Comparison of ENCODE assay signal across 10 mouse cellular contexts in the genomic region with DNA sequence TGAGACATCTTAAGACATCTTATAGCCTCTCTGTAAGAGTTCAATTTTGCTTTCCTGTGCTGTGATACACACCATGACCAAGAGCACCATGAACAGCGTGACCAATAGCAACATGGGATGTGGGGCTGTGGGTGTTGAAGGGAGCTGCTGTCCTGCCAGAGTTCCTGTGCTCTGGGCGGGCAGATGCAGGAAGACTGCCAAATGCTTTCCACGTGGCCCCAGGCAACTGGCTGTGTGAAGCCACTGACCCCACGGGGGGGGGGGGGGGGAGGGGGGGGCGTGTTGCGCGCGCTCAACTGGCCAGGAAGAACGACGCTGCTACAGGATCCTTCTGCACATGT.
A peak's percentile ranks its signal among the peaks of the same experiment; 100 is the strongest.
DNase-seq lines count a peak whose midpoint lies in the region; ATAC-seq lines count a peak whose summit lies in the region.
"Had no signal": no experiment of that assay in that cellular context is flagged by ENCODE, and none has a peak within 500 bp of the region (broad histone marks: within the 10 kb centered on the region; RNA-seq: fewer than 3 reads in every experiment).

No protein-coding gene starts in this region.

- WGBS in heart, embryonic 12.5 days: 49% methylated on average over 6 of the region's 10 CpGs
- WGBS in midbrain, embryonic 11.5 days: 42% methylated on average over 3 of the region's 10 CpGs
- WGBS in midbrain, embryonic 16.5 days: 52% methylated on average over 3 of the region's 10 CpGs
- 54% methylated on average over 9 of the region's 10 CpGs for WGBS in stomach, embryonic 14.5 days

- no peak for DNase-seq in heart, adult 8-10 months (ENCODE audit: low spot score)
- peak; percentile 80 for DNase-seq in midbrain, embryonic 11.5 days (ENCODE audit: low spot score, missing footprints)
- DNase-seq in kidney, postnatal 36 days: peak; percentile 20 to 33
- DNase-seq in natural killer cell, adult 2 months (ENCODE audit: low spot score in 2 of 2): no peak
- no peak for DNase-seq in thymus, postnatal 14 days
- DNase-seq: cerebellum, postnatal 25 days had no signal

- no peak overlapping the region for H3K27ac ChIP-seq in heart, embryonic 12.5 days (ENCODE audit: poor library complexity, severe bottlenecking)
- no peak overlapping the region for H3K27ac ChIP-seq in midbrain, embryonic 11.5 days (ENCODE audit: low read depth, low read length)
- H3K27ac ChIP-seq in midbrain, embryonic 16.5 days (ENCODE audit: low read length): no peak overlapping the region
- H3K27ac ChIP-seq in stomach, embryonic 14.5 days (ENCODE audit: low read length): no peak overlapping the region

- H3K4me2 ChIP-seq in heart, embryonic 12.5 days: 0 out of 2 replicates have a peak overlapping the region, but pooled peaks have one; percentile 25
- no peak overlapping the region for H3K4me2 ChIP-seq in midbrain, embryonic 11.5 days
- H3K4me2 ChIP-seq in midbrain, embryonic 16.5 days (ENCODE audit: low read length): no peak overlapping the region
- H3K4me2 ChIP-seq in stomach, embryonic 14.5 days (replicated peaks; ENCODE audit: low read depth, low read length): no peak overlapping the region

- ATAC-seq in heart, embryonic 12.5 days (ENCODE audit: insufficient number of reproducible peaks, low FRiP score): peak; percentile 48
- ATAC-seq in midbrain, embryonic 11.5 days (ENCODE audit: low FRiP score): no peak
- ATAC-seq in midbrain, embryonic 16.5 days: no peak
- ATAC-seq in stomach, embryonic 14.5 days (ENCODE audit: insufficient number of reproducible peaks, insufficient read depth, low FRiP score, low read depth): 0 out of 2 replicates have a peak, but pooled peaks have one; percentile 33

- H3K9me3 ChIP-seq in heart, embryonic 12.5 days (replicated peaks): 0 out of 2 replicates have a peak, but pooled peaks cover 3% of the 10 kb centered on the region
- H3K9me3 ChIP-seq in midbrain, embryonic 11.5 days (ENCODE audit: control insufficient read depth, low read length): no peaks in the 10 kb centered on the region
- H3K9me3 ChIP-seq in midbrain, embryonic 16.5 days (replicated peaks; ENCODE audit: control insufficient read depth, low read length, poor library complexity, severe bottlenecking): no peaks in the 10 kb centered on the region
- no peaks in the 10 kb centered on the region for H3K9me3 ChIP-seq in stomach, embryonic 14.5 days (ENCODE audit: control insufficient read depth, low read depth, low read length)

- no peaks in the 10 kb centered on the region for H3K36me3 ChIP-seq in heart, embryonic 12.5 days
- no peaks in the 10 kb centered on the region for H3K36me3 ChIP-seq in midbrain, embryonic 11.5 days (ENCODE audit: control insufficient read depth, insufficient read depth, low read length)
- no peaks in the 10 kb centered on the region for H3K36me3 ChIP-seq in midbrain, embryonic 16.5 days (ENCODE audit: control insufficient read depth, insufficient read depth, low read length)
- H3K36me3 ChIP-seq in stomach, embryonic 14.5 days (ENCODE audit: control insufficient read depth, insufficient read depth, low read length): no peaks in the 10 kb centered on the region

- peaks cover 6% of the 10 kb centered on the region; the same call in 1 of the 2 replicates for H3K4me1 ChIP-seq in heart, embryonic 12.5 days (replicated peaks)
- H3K4me1 ChIP-seq in midbrain, embryonic 11.5 days (ENCODE audit: control insufficient read depth, insufficient read depth, low read length): peaks cover 20% of the 10 kb centered on the region
- H3K4me1 ChIP-seq in midbrain, embryonic 16.5 days (ENCODE audit: control insufficient read depth, insufficient read depth, low read length): peaks cover 17% of the 10 kb centered on the region
- peaks cover 7% of the 10 kb centered on the region for H3K4me1 ChIP-seq in stomach, embryonic 14.5 days (ENCODE audit: control insufficient read depth, insufficient read depth, low read length)

- H3K9ac ChIP-seq in heart, embryonic 12.5 days: no peak overlapping the region
- no peak overlapping the region for H3K9ac ChIP-seq in midbrain, embryonic 11.5 days (ENCODE audit: low read length)
- H3K9ac ChIP-seq in midbrain, embryonic 16.5 days (ENCODE audit: low read depth, low read length): no peak overlapping the region
- no peak overlapping the region for H3K9ac ChIP-seq in stomach, embryonic 14.5 days (replicated peaks; ENCODE audit: low read depth, low read length)

- H3K4me3 ChIP-seq in heart, embryonic 12.5 days: no peak overlapping the region
- H3K4me3 ChIP-seq in midbrain, embryonic 11.5 days (ENCODE audit: low read depth, low read length): no peak overlapping the region
- H3K4me3 ChIP-seq in midbrain, embryonic 16.5 days (ENCODE audit: low read depth, low read length): no peak overlapping the region
- H3K4me3 ChIP-seq in stomach, embryonic 14.5 days (ENCODE audit: low read depth, low read length): no peak overlapping the region
- H3K4me3 ChIP-seq: erythroblast, embryonic 14.5 days had no signal

- H3K27me3 ChIP-seq in heart, embryonic 12.5 days (replicated peaks): no peaks in the 10 kb centered on the region
- H3K27me3 ChIP-seq in midbrain, embryonic 11.5 days (ENCODE audit: control insufficient read depth, insufficient read depth, low read length): no peaks in the 10 kb centered on the region; the same call in 1 of the 2 replicates
- H3K27me3 ChIP-seq in midbrain, embryonic 16.5 days (ENCODE audit: control insufficient read depth, insufficient read depth, low read depth, low read length): no peaks in the 10 kb centered on the region
- H3K27me3 ChIP-seq in stomach, embryonic 14.5 days (ENCODE audit: control insufficient read depth, insufficient read depth, low read length): no peaks in the 10 kb centered on the region

Comparison
In these comparisons a context has a peak if more than half of its experiments do, and no peak if none do; other contexts are left out.
1. ATAC-seq: peak in heart, embryonic 12.5 days (single experiment) and stomach, embryonic 14.5 days (single experiment); none in midbrain, embryonic 11.5 days (single experiment) and midbrain, embryonic 16.5 days (single experiment).
2. DNase-seq: peak in midbrain, embryonic 11.5 days (single experiment) and kidney, postnatal 36 days (2 of 2); none in heart, adult 8-10 months (single experiment), natural killer cell, adult 2 months (0 of 2) and thymus, postnatal 14 days (single experiment).